14 mouse cellular contexts compared by ENCODE assay signal in genomic region chr17:90060872-90061271, GRCm38 (mm10).
DNase-seq lines count a peak whose midpoint lies in the region; ATAC-seq and TF ChIP-seq lines count a peak whose summit lies in the region.
"Had no signal": no experiment of that assay in that cellular context is flagged by ENCODE, and none has a peak within 500 bp of the region (broad histone marks: within the 10 kb centered on the region; RNA-seq: fewer than 3 reads in every experiment).

No protein-coding gene starts in this region.

- H3K27me3 ChIP-seq in hindbrain, embryonic 11.5 days (ENCODE audit: control insufficient read depth, insufficient read depth, low read length), result no peaks in the 10 kb centered on the region
- H3K27me3 ChIP-seq in hindbrain, embryonic 10.5 days (ENCODE audit: insufficient read depth, poor library complexity, severe bottlenecking), result no peaks in the 10 kb centered on the region
- H3K27me3 ChIP-seq in forebrain, embryonic 16.5 days (replicated peaks; ENCODE audit: control insufficient read depth, insufficient read depth, low read length), result no peaks in the 10 kb centered on the region
- H3K27me3 ChIP-seq in midbrain, postnatal 0 days (ENCODE audit: insufficient read depth, low read length), result no peaks in the 10 kb centered on the region

- peak; percentile 86 for ATAC-seq in hindbrain, embryonic 11.5 days (ENCODE audit: low FRiP score)
- peak; percentile 90 for ATAC-seq in forebrain, embryonic 16.5 days
- peak; percentile 58; the same call in 1 of the 2 replicates for ATAC-seq in midbrain, postnatal 0 days (ENCODE audit: low FRiP score)
- ATAC-seq: activated CD4-positive, CD25-positive, alpha-beta regulatory T cell, adult 4 months had no signal

- H3K4me2 ChIP-seq in hindbrain, embryonic 11.5 days (replicated peaks; ENCODE audit: low read depth, low read length), result no peak overlapping the region
- H3K4me2 ChIP-seq in forebrain, embryonic 16.5 days (ENCODE audit: low read length), result no peak overlapping the region
- H3K4me2 ChIP-seq in midbrain, postnatal 0 days (ENCODE audit: low read depth, low read length, poor library complexity, severe bottlenecking), result no peak overlapping the region

- no peaks in the 10 kb centered on the region for H3K4me1 ChIP-seq in hindbrain, embryonic 11.5 days (replicated peaks; ENCODE audit: control insufficient read depth, insufficient read depth, low read length)
- peaks cover 6% of the 10 kb centered on the region; the same call in 1 of the 2 replicates for H3K4me1 ChIP-seq in hindbrain, embryonic 10.5 days (replicated peaks)
- peaks cover 10% of the 10 kb centered on the region; the same call in 1 of the 2 replicates for H3K4me1 ChIP-seq in forebrain, embryonic 16.5 days (replicated peaks; ENCODE audit: control insufficient read depth, insufficient read depth, low read length)
- no peaks in the 10 kb centered on the region; the same call in 1 of the 2 replicates for H3K4me1 ChIP-seq in midbrain, postnatal 0 days (ENCODE audit: insufficient read depth, low read length)

- H3K9me3 ChIP-seq in hindbrain, embryonic 11.5 days (ENCODE audit: control insufficient read depth, low read length), result no peaks in the 10 kb centered on the region
- no peaks in the 10 kb centered on the region for H3K9me3 ChIP-seq in hindbrain, embryonic 10.5 days
- H3K9me3 ChIP-seq in forebrain, embryonic 16.5 days (ENCODE audit: control insufficient read depth, low read length), result no peaks in the 10 kb centered on the region
- no peaks in the 10 kb centered on the region for H3K9me3 ChIP-seq in midbrain, postnatal 0 days (ENCODE audit: low read length)

- no peak overlapping the region for H3K4me3 ChIP-seq in hindbrain, embryonic 11.5 days (ENCODE audit: low read depth, low read length)
- H3K4me3 ChIP-seq in hindbrain, embryonic 10.5 days, result no peak overlapping the region
- H3K4me3 ChIP-seq in forebrain, embryonic 16.5 days (replicated peaks; ENCODE audit: low read length), result no peak overlapping the region
- no peak overlapping the region for H3K4me3 ChIP-seq in midbrain, postnatal 0 days (ENCODE audit: low read depth, low read length)

- H3K36me3 ChIP-seq in hindbrain, embryonic 11.5 days (ENCODE audit: control insufficient read depth, insufficient read depth, low read length), result no peaks in the 10 kb centered on the region
- H3K36me3 ChIP-seq in hindbrain, embryonic 10.5 days, result no peaks in the 10 kb centered on the region
- H3K36me3 ChIP-seq in forebrain, embryonic 16.5 days (ENCODE audit: control insufficient read depth, insufficient read depth), result no peaks in the 10 kb centered on the region
- no peaks in the 10 kb centered on the region for H3K36me3 ChIP-seq in midbrain, postnatal 0 days (ENCODE audit: insufficient read depth, low read length)

- no peak for TF ChIP-seq POLR2A in brain, embryonic 14.5 days (IDR thresholded peaks at IDR 0.05; ENCODE audit: borderline replicate concordance, extremely low read depth, insufficient read depth, insufficient read length, poor library complexity, severe bottlenecking)

- peak; percentile 33 for DNase-seq in hindbrain, embryonic 11.5 days (ENCODE audit: low spot score)
- no peak for DNase-seq in hindbrain, embryonic 10.5 days (ENCODE audit: low spot score)
- peak; percentile 91 for DNase-seq in brain, embryonic 14.5 days (ENCODE audit: low read depth)
- peak; percentile 90 for DNase-seq in midbrain, postnatal 0 days (ENCODE audit: low spot score)
- DNase-seq in adrenal gland, postnatal 10 days, result no peak
- DNase-seq in urinary bladder, postnatal 25 days (ENCODE audit: low spot score), result no peak
- DNase-seq: heart, postnatal 4 days; kidney, adult 8-10 months; right cerebral cortex, postnatal 4 days; thymus, postnatal 14 days had no signal

- 61% methylated on average over 5 of the region's 5 CpGs for WGBS in hindbrain, embryonic 11.5 days
- WGBS in hindbrain, embryonic 10.5 days, result 68% methylated on average over 5 of the region's 5 CpGs
- 26% methylated on average over 5 of the region's 5 CpGs for WGBS in forebrain, embryonic 16.5 days
- 29% methylated on average over 5 of the region's 5 CpGs for WGBS in midbrain, postnatal 0 days

- H3K9ac ChIP-seq in hindbrain, embryonic 11.5 days (ENCODE audit: low read depth, low read length), result no peak overlapping the region
- H3K9ac ChIP-seq in forebrain, embryonic 16.5 days (replicated peaks; ENCODE audit: low read depth, low read length), result no peak overlapping the region
- H3K9ac ChIP-seq in midbrain, postnatal 0 days (replicated peaks; ENCODE audit: low read length, poor library complexity, severe bottlenecking), result no peak overlapping the region
- H3K9ac ChIP-seq: liver, embryonic 14.5 days had no signal

- no peak for TF ChIP-seq CTCF in brain, embryonic 14.5 days (IDR thresholded peaks at IDR 0.05; ENCODE audit: borderline replicate concordance, extremely low read depth, insufficient read depth, insufficient read length)
- no peak for TF ChIP-seq CTCF in midbrain, postnatal 0 days (IDR thresholded peaks at IDR 0.05)

- no peak overlapping the region for H3K27ac ChIP-seq in hindbrain, embryonic 11.5 days (ENCODE audit: low read depth, low read length)
- no peak overlapping the region for H3K27ac ChIP-seq in hindbrain, embryonic 10.5 days
- H3K27ac ChIP-seq in forebrain, embryonic 16.5 days (ENCODE audit: low read length), result no peak overlapping the region
- no peak overlapping the region for H3K27ac ChIP-seq in midbrain, postnatal 0 days (ENCODE audit: low read depth, low read length)
- H3K27ac ChIP-seq: liver, embryonic 14.5 days; macrophage had no signal

Comparison
In these comparisons a context has a peak if more than half of its experiments do, and no peak if none do; other contexts are left out.
1. DNase-seq: peak in hindbrain, embryonic 11.5 days (single experiment), brain, embryonic 14.5 days (single experiment) and midbrain, postnatal 0 days (single experiment); none in hindbrain, embryonic 10.5 days (single experiment), adrenal gland, postnatal 10 days (single experiment) and urinary bladder, postnatal 25 days (single experiment).
2. Peak in every context shown above with its lines, with median percentiles within 50 percentile points of each other: ATAC-seq.